Mouse (Mus musculus) ES-E14 (cell line): Measurements from ENCODE around the gene Cst10.

ENCODE experiments used
- CHD2 ChIP-seq: IDR thresholded peaks from 2 replicates; pipeline ENCODE4 v1.6.1; 2014; ENCODE audit warnings: mild to moderate bottlenecking, low read depth, low read length, inconsistent platforms
- HCFC1 ChIP-seq: IDR thresholded peaks from 2 replicates; pipeline ENCODE4 v1.6.1; 2012; ENCODE audit warnings: low read length, inconsistent platforms, borderline replicate concordance; ENCODE audit not compliant: insufficient read depth
- MAFK ChIP-seq: IDR thresholded peaks from 2 replicates; pipeline ENCODE4 v1.6.1; 2014; ENCODE audit warnings: mild to moderate bottlenecking, low read depth, low read length, inconsistent platforms; ENCODE audit not compliant: insufficient read depth
- ZNF384 ChIP-seq: IDR thresholded peaks from 2 replicates; pipeline ENCODE4 v1.6.1; 2012; ENCODE audit warnings: low read depth, low read length, inconsistent platforms

GRCm38 (mm10) chr2:149404757-149405156 lies at the start of gene Cst10:
- no peak for TF ChIP-seq MAFK
- no peak for TF ChIP-seq CHD2
- no peak for TF ChIP-seq ZNF384
- no peak for TF ChIP-seq HCFC1
